Mouse (Mus musculus): ENCODE measurements around the gene Adarb2. TPM values are rescaled to one million over a fixed set of nuclear protein-coding genes. Genes with fewer than 3 reads are reported as not detected.

Gene Adarb2
- polyA plus RNA-seq, 1 experiment from 2014 or later = 0.40 TPM

- no peaks in the 10 kb centered on the region for H3K27me3 ChIP-seq (ENCODE audit: control insufficient read depth, insufficient read depth, low read length)
- no peak overlapping the region for H3K9ac ChIP-seq (ENCODE audit: low read depth, low read length)
- H3K27ac ChIP-seq (ENCODE audit: low read depth, low read length) = no peak overlapping the region
- H3K4me3 ChIP-seq (ENCODE audit: low read depth, low read length) = no peak overlapping the region
- no peaks in the 10 kb centered on the region for H3K9me3 ChIP-seq (replicated peaks; ENCODE audit: control insufficient read depth, low read length)
- ATAC-seq (replicated peaks; ENCODE audit: insufficient number of reproducible peaks, low FRiP score, low TSS enrichment) = no peak
- H3K4me1 ChIP-seq (ENCODE audit: control insufficient read depth, insufficient read depth, low read length) = no peaks in the 10 kb centered on the region
- H3K4me2 ChIP-seq = no peak overlapping the region
- H3K36me3 ChIP-seq (ENCODE audit: control insufficient read depth, insufficient read depth, low read length) = no peaks in the 10 kb centered on the region
- 53% methylated on average over 5 of the region's 5 CpGs for WGBS (ENCODE audit: insufficient replicate concordance)
Observed at GRCm38 (mm10) chr13:8248016-8248667, 45.5 kb downstream of the Adarb2 start.

GRCm38 (mm10) chr13:8272158-8272945 lies 69.7 kb downstream of the Adarb2 start:
- WGBS (ENCODE audit: insufficient replicate concordance) = 73% methylated on average over 4 of the region's 4 CpGs
- no peaks in the 10 kb centered on the region for H3K36me3 ChIP-seq (ENCODE audit: control insufficient read depth, insufficient read depth, low read length)
- no peaks in the 10 kb centered on the region for H3K27me3 ChIP-seq (ENCODE audit: control insufficient read depth, insufficient read depth, low read length)
- H3K4me1 ChIP-seq (ENCODE audit: control insufficient read depth, insufficient read depth, low read length) = no peaks in the 10 kb centered on the region
- no peaks in the 10 kb centered on the region for H3K9me3 ChIP-seq (replicated peaks; ENCODE audit: control insufficient read depth, low read length)
- H3K4me3 ChIP-seq (ENCODE audit: low read depth, low read length) = no peak overlapping the region
- no peak for ATAC-seq (replicated peaks; ENCODE audit: insufficient number of reproducible peaks, low FRiP score, low TSS enrichment)
- H3K4me2 ChIP-seq = no peak overlapping the region
- no peak overlapping the region for H3K27ac ChIP-seq (ENCODE audit: low read depth, low read length)
- no peak overlapping the region for H3K9ac ChIP-seq (ENCODE audit: low read depth, low read length)

GRCm38 (mm10) chr13:8283116-8283515 lies 80.5 kb downstream of the Adarb2 start:
- Histone ChIP-seq H3K4me2 (no peak overlapping the region), H3K27me3 (ENCODE audit: control insufficient read depth, insufficient read depth, low read length) (no peaks in the 10 kb centered on the region), H3K9ac (ENCODE audit: low read depth, low read length) (no peak overlapping the region), H3K9me3 (replicated peaks; ENCODE audit: control insufficient read depth, low read length) (no peaks in the 10 kb centered on the region), H3K36me3 (ENCODE audit: control insufficient read depth, insufficient read depth, low read length) (no peaks in the 10 kb centered on the region), H3K4me1 (ENCODE audit: control insufficient read depth, insufficient read depth, low read length) (no peaks in the 10 kb centered on the region), H3K4me3 (ENCODE audit: low read depth, low read length) (no peak overlapping the region), H3K27ac (ENCODE audit: low read depth, low read length) (no peak overlapping the region)
- 79% methylated on average over 2 of the region's 2 CpGs for WGBS (ENCODE audit: insufficient replicate concordance)
- ATAC-seq (replicated peaks; ENCODE audit: insufficient number of reproducible peaks, low FRiP score, low TSS enrichment) = no peak

- no peak overlapping the region for H3K4me2 ChIP-seq
- no peaks in the 10 kb centered on the region for H3K4me1 ChIP-seq (ENCODE audit: control insufficient read depth, insufficient read depth, low read length)
- H3K27ac ChIP-seq (ENCODE audit: low read depth, low read length) = no peak overlapping the region
- no peak overlapping the region for H3K4me3 ChIP-seq (ENCODE audit: low read depth, low read length)
- no peak for ATAC-seq (replicated peaks; ENCODE audit: insufficient number of reproducible peaks, low FRiP score, low TSS enrichment)
- no peaks in the 10 kb centered on the region for H3K9me3 ChIP-seq (replicated peaks; ENCODE audit: control insufficient read depth, low read length)
- H3K9ac ChIP-seq (ENCODE audit: low read depth, low read length) = no peak overlapping the region
- WGBS (ENCODE audit: insufficient replicate concordance) = 48% methylated on average over 5 of the region's 5 CpGs
- H3K27me3 ChIP-seq (ENCODE audit: control insufficient read depth, insufficient read depth, low read length) = no peaks in the 10 kb centered on the region
- no peaks in the 10 kb centered on the region for H3K36me3 ChIP-seq (ENCODE audit: control insufficient read depth, insufficient read depth, low read length)
Observed at GRCm38 (mm10) chr13:8316347-8317141, 113.9 kb downstream of the Adarb2 start.

GRCm38 (mm10) chr13:8333589-8334455 lies 131.2 kb downstream of the Adarb2 start:
- Histone ChIP-seq H3K4me2 (no peak overlapping the region), H3K9me3 (replicated peaks; ENCODE audit: control insufficient read depth, low read length) (no peaks in the 10 kb centered on the region)
- ATAC-seq (replicated peaks; ENCODE audit: insufficient number of reproducible peaks, low FRiP score, low TSS enrichment) = no peak

GRCm38 (mm10) chr13:8334580-8334979 lies 131.9 kb downstream of the Adarb2 start:
- ATAC-seq (replicated peaks; ENCODE audit: insufficient number of reproducible peaks, low FRiP score, low TSS enrichment) = no peak
- no peak overlapping the region for H3K9ac ChIP-seq (ENCODE audit: low read depth, low read length)
- H3K9me3 ChIP-seq (replicated peaks; ENCODE audit: control insufficient read depth, low read length) = no peaks in the 10 kb centered on the region
- 67% methylated on average over 4 of the region's 4 CpGs for WGBS (ENCODE audit: insufficient replicate concordance)
- no peak overlapping the region for H3K27ac ChIP-seq (ENCODE audit: low read depth, low read length)
- no peak overlapping the region for H3K4me3 ChIP-seq (ENCODE audit: low read depth, low read length)
- no peaks in the 10 kb centered on the region for H3K4me1 ChIP-seq (ENCODE audit: control insufficient read depth, insufficient read depth, low read length)
- no peaks in the 10 kb centered on the region for H3K27me3 ChIP-seq (ENCODE audit: control insufficient read depth, insufficient read depth, low read length)
- no peaks in the 10 kb centered on the region for H3K36me3 ChIP-seq (ENCODE audit: control insufficient read depth, insufficient read depth, low read length)
- no peak overlapping the region for H3K4me2 ChIP-seq

More at GRCm38 (mm10) chr13:8333589-8334455, 131.2 kb downstream of the Adarb2 start:
- WGBS (ENCODE audit: insufficient replicate concordance) = 57% methylated on average over 7 of the region's 7 CpGs
- Histone ChIP-seq H3K4me3 (ENCODE audit: low read depth, low read length) (no peak overlapping the region), H3K27ac (ENCODE audit: low read depth, low read length) (no peak overlapping the region), H3K9ac (ENCODE audit: low read depth, low read length) (no peak overlapping the region), H3K36me3 (ENCODE audit: control insufficient read depth, insufficient read depth, low read length) (no peaks in the 10 kb centered on the region), H3K4me1 (ENCODE audit: control insufficient read depth, insufficient read depth, low read length) (no peaks in the 10 kb centered on the region), H3K27me3 (ENCODE audit: control insufficient read depth, insufficient read depth, low read length) (no peaks in the 10 kb centered on the region)

GRCm38 (mm10) chr13:8341086-8341807 lies 138.6 kb downstream of the Adarb2 start:
- ATAC-seq (replicated peaks; ENCODE audit: insufficient number of reproducible peaks, low FRiP score, low TSS enrichment) = no peak
- Histone ChIP-seq H3K9me3 (replicated peaks; ENCODE audit: control insufficient read depth, low read length) (no peaks in the 10 kb centered on the region), H3K4me2 (no peak overlapping the region), H3K9ac (ENCODE audit: low read depth, low read length) (no peak overlapping the region), H3K4me1 (ENCODE audit: control insufficient read depth, insufficient read depth, low read length) (no peaks in the 10 kb centered on the region), H3K27ac (ENCODE audit: low read depth, low read length) (no peak overlapping the region), H3K27me3 (ENCODE audit: control insufficient read depth, insufficient read depth, low read length) (no peaks in the 10 kb centered on the region), H3K4me3 (ENCODE audit: low read depth, low read length) (no peak overlapping the region), H3K36me3 (ENCODE audit: control insufficient read depth, insufficient read depth, low read length) (no peaks in the 10 kb centered on the region)
- 73% methylated on average over 5 of the region's 5 CpGs for WGBS (ENCODE audit: insufficient replicate concordance)
